Mouse (Mus musculus) bone marrow, adult 2 months (tissue): ENCODE data around the gene Sept4.

Source experiments
- CTCF ChIP-seq: fragments of 200-500 bp; IDR thresholded peaks from 2 replicates; pipeline ENCODE4 v1.5.1; 2011; ENCODE audit warnings: low read length, control low read depth; ENCODE audit not compliant: control insufficient read depth, insufficient read depth
- POLR2A ChIP-seq: fragments of 200-500 bp; IDR thresholded peaks from 2 replicates; pipeline ENCODE4 v1.6.1; 2011; ENCODE audit warnings: low read depth, mild to moderate bottlenecking, control low read depth, low read length, borderline replicate concordance; ENCODE audit not compliant: control insufficient read depth

GRCm38 (mm10) chr11:87578249-87578962 lies 9.7 kb downstream of the Sept4 start:
- TF ChIP-seq POLR2A (peak; percentile 29; the same call in 1 of the 2 replicates), CTCF (no peak)
